Mouse (Mus musculus) T-cell, adult 66 days (primary cell): ENCODE results near the gene Capns1. TPM values are rescaled to one million over a fixed set of nuclear protein-coding genes. Genes with fewer than 3 reads are reported as not detected.

Experiments
- total RNA-seq, 2 experiments: library from RNA; stranded (reverse); gene quantifications; 3 replicates in 1 of 2; 4 replicates in 1 of 2; pipeline ENCODE4 v1.2.4; 2023

The Capns1 gene
- 100 to 1,000 TPM; 155 to 167 TPM for total RNA-seq

GRCm38 (mm10) chr7:30198481-30198971 lies at the start of gene Capns1:
Gene Capns1, minus strand, starts transcription at chr7:30198811.

GRCm38 (mm10) chr7:30235625-30236024 lies 37.0 kb upstream of the Capns1 start, which contains the start of gene Ovol3:
Gene Ovol3, minus strand, starts transcription at chr7:30235725.

GRCm38 (mm10) chr7:30231669-30232454 lies 33.3 kb upstream of the Capns1 start, which contains the start of the genes Polr2i and Tbcb:
Gene Polr2i, plus strand, starts transcription at chr7:30231948.
Gene Tbcb, minus strand, starts transcription at chr7:30232272.

GRCm38 (mm10) chr7:30183879-30184289 lies 14.7 kb downstream of the Capns1 start, which contains the start of gene Cox7a1:
Gene Cox7a1, plus strand, starts transcription at chr7:30184144.

GRCm38 (mm10) chr7:30169583-30170282 lies 28.9 kb downstream of the Capns1 start, which contains the start of gene Zfp146:
Gene Zfp146, minus strand, starts transcription at chr7:30169750.

Other genes with a start within 250 kb of the Capns1 start
- 10 to 100 TPM; 12.8 to 14.0 TPM for gene Zfp74, start 244.7 kb downstream of the Capns1 start, total RNA-seq
- 10 to 100 TPM; 20.8 to 22.1 TPM for gene Zfp568, start 214.9 kb downstream of the Capns1 start, total RNA-seq
- 1 to 10 TPM; 5.5 to 6.3 TPM for gene Zfp14, start 147.4 kb downstream of the Capns1 start, total RNA-seq
- gene Zfp82, start 125.9 kb downstream of the Capns1 start, total RNA-seq: 1 to 10 TPM; 5.5 to 7.1 TPM
- not detected for gene Gm26920, start 108.4 kb downstream of the Capns1 start, total RNA-seq
- 10 to 100 TPM in 1 of 2 experiments, 1 to 10 TPM in 1; 7.1 to 10.5 TPM for gene Zfp566, start 108.3 kb downstream of the Capns1 start, total RNA-seq
- gene Zfp260, start 104.0 kb downstream of the Capns1 start, total RNA-seq: 10 to 100 TPM; 50.5 to 60.3 TPM
- gene Zfp382, start 76.9 kb downstream of the Capns1 start, total RNA-seq: 10 to 100 TPM; 11.6 to 16.6 TPM
- 10 to 100 TPM; 53.4 to 56.2 TPM for gene Zfp146, start 29.1 kb downstream of the Capns1 start, total RNA-seq
- 1 to 10 TPM in 1 of 2 experiments, not detected in 1; 1.8 TPM for gene Cox7a1, start 14.7 kb downstream of the Capns1 start, total RNA-seq
- 10 to 100 TPM; 35.1 to 43.9 TPM for gene Polr2i, start 33.1 kb upstream of the Capns1 start, total RNA-seq
- 10 to 100 TPM; 26.0 to 27.3 TPM for gene Tbcb, start 33.5 kb upstream of the Capns1 start, total RNA-seq
- not detected for gene Ovol3, start 36.9 kb upstream of the Capns1 start, total RNA-seq
- gene Thap8, start 81.3 kb upstream of the Capns1 start, total RNA-seq: 1 to 10 TPM in 1 of 2 experiments, under 1 TPM in 1; 0.44 to 1.3 TPM
- 1 to 10 TPM; 4.0 to 8.4 TPM for gene Wdr62, start 81.6 kb upstream of the Capns1 start, total RNA-seq
- under 1 TPM; 0.64 to 0.65 TPM for gene Clip3, start 92.9 kb upstream of the Capns1 start, total RNA-seq
- 10 to 100 TPM; 39.8 to 42.3 TPM for gene Alkbh6, start 109.9 kb upstream of the Capns1 start, total RNA-seq
- gene Syne4, start 116.0 kb upstream of the Capns1 start, total RNA-seq: 1 to 10 TPM; 5.5 to 6.3 TPM
- gene E130208F15Rik, start 122.9 kb upstream of the Capns1 start, total RNA-seq: 1 to 10 TPM; 6.6 to 9.5 TPM
- 10 to 100 TPM in 1 of 2 experiments, 1 to 10 TPM in 1; 8.8 to 11.4 TPM for gene Sdhaf1, start 125.1 kb upstream of the Capns1 start, total RNA-seq
- gene Lrfn3, start 164.0 kb upstream of the Capns1 start, total RNA-seq: not detected
- gene Tyrobp, start 214.9 kb upstream of the Capns1 start, total RNA-seq: 10 to 100 TPM; 10.7 to 27.3 TPM
- gene Hcst, start 221.0 kb upstream of the Capns1 start, total RNA-seq: 100 to 1,000 TPM; 185 to 201 TPM
- 10 to 100 TPM; 40.1 to 45.7 TPM for gene Nfkbid, start 222.9 kb upstream of the Capns1 start, total RNA-seq
- 1 to 10 TPM; 3.8 to 4.3 TPM for gene Aplp1, start 246.7 kb upstream of the Capns1 start, total RNA-seq